ENCODE assay signal across 18 mouse cellular contexts in genomic region chr12:106070434-106071155, GRCm38 (mm10).
DNase-seq lines count a peak whose midpoint lies in the region; ATAC-seq lines count a peak whose summit lies in the region.
"Had no signal": no experiment of that assay in that cellular context is flagged by ENCODE, and none has a peak within 500 bp of the region (broad histone marks: within the 10 kb centered on the region; RNA-seq: fewer than 3 reads in every experiment).

No protein-coding gene starts in this region.

- H3K9me3 ChIP-seq in midbrain, embryonic 11.5 days (ENCODE audit: control insufficient read depth, low read length) = no peaks in the 10 kb centered on the region
- H3K9me3 ChIP-seq in midbrain, embryonic 16.5 days (replicated peaks; ENCODE audit: control insufficient read depth, low read length, poor library complexity, severe bottlenecking) = no peaks in the 10 kb centered on the region
- H3K9me3 ChIP-seq in forebrain, embryonic 11.5 days (ENCODE audit: control insufficient read depth, low read length) = no peaks in the 10 kb centered on the region
- no peaks in the 10 kb centered on the region for H3K9me3 ChIP-seq in hindbrain, embryonic 14.5 days (ENCODE audit: control insufficient read depth, low read length)
- H3K9me3 ChIP-seq: megakaryocyte, embryonic 14.5 days had no signal

- no peaks in the 10 kb centered on the region for H3K36me3 ChIP-seq in midbrain, embryonic 11.5 days (ENCODE audit: control insufficient read depth, insufficient read depth, low read length)
- no peaks in the 10 kb centered on the region for H3K36me3 ChIP-seq in midbrain, embryonic 16.5 days (ENCODE audit: control insufficient read depth, insufficient read depth, low read length)
- H3K36me3 ChIP-seq in forebrain, embryonic 11.5 days (ENCODE audit: control insufficient read depth, insufficient read depth, low read length) = peaks cover 4% of the 10 kb centered on the region; the same call in 1 of the 2 replicates
- H3K36me3 ChIP-seq in hindbrain, embryonic 14.5 days (replicated peaks; ENCODE audit: control insufficient read depth, insufficient read depth) = no peaks in the 10 kb centered on the region

- DNase-seq in midbrain, embryonic 11.5 days (ENCODE audit: low spot score, missing footprints) = no peak
- DNase-seq in forebrain, embryonic 11.5 days (ENCODE audit: low spot score) = peak; percentile 71
- no peak for DNase-seq in hindbrain, embryonic 14.5 days (ENCODE audit: low spot score)
- DNase-seq in retina, postnatal 1 day = peak; percentile 85
- no peak for DNase-seq in frontal cortex, postnatal 36 days (ENCODE audit: low spot score in 2 of 2)
- DNase-seq in B cell, adult 2 months = no peak
- DNase-seq in adipocyte (ENCODE audit: low spot score) = no peak
- DNase-seq: adrenal gland, adult 8-10 months; cerebellum, postnatal 25 days; gastrocnemius, postnatal 14 days; right cerebral cortex, adult 18-20 months; thymus, postnatal 36 days had no signal

- no peak overlapping the region for H3K4me2 ChIP-seq in midbrain, embryonic 11.5 days
- no peak overlapping the region for H3K4me2 ChIP-seq in midbrain, embryonic 16.5 days (ENCODE audit: low read length)
- H3K4me2 ChIP-seq in forebrain, embryonic 11.5 days (ENCODE audit: low read depth, low read length, severe bottlenecking) = no peak overlapping the region; the same call in 1 of the 2 replicates
- no peak overlapping the region for H3K4me2 ChIP-seq in hindbrain, embryonic 14.5 days (replicated peaks)
- H3K4me2 ChIP-seq: heart, embryonic 11.5 days had no signal

- H3K9ac ChIP-seq in midbrain, embryonic 11.5 days (ENCODE audit: low read length) = no peak overlapping the region
- no peak overlapping the region for H3K9ac ChIP-seq in midbrain, embryonic 16.5 days (ENCODE audit: low read depth, low read length)
- peak overlapping the region; percentile 27; the same call in 1 of the 2 replicates for H3K9ac ChIP-seq in forebrain, embryonic 11.5 days (ENCODE audit: low read length)
- H3K9ac ChIP-seq in hindbrain, embryonic 14.5 days = peak overlapping the region; percentile 35; the same call in 1 of the 2 replicates

- ATAC-seq in midbrain, embryonic 11.5 days (ENCODE audit: low FRiP score) = peak; percentile 24; the same call in 1 of the 2 replicates
- no peak for ATAC-seq in midbrain, embryonic 16.5 days
- peak; percentile 89 for ATAC-seq in forebrain, embryonic 11.5 days (replicated peaks; ENCODE audit: low FRiP score)
- ATAC-seq in hindbrain, embryonic 14.5 days (ENCODE audit: low FRiP score) = no peak

- H3K4me3 ChIP-seq in midbrain, embryonic 11.5 days (ENCODE audit: low read depth, low read length) = no peak overlapping the region
- no peak overlapping the region for H3K4me3 ChIP-seq in midbrain, embryonic 16.5 days (ENCODE audit: low read depth, low read length)
- no peak overlapping the region for H3K4me3 ChIP-seq in forebrain, embryonic 11.5 days (ENCODE audit: low read depth, low read length)
- H3K4me3 ChIP-seq in hindbrain, embryonic 14.5 days (replicated peaks; ENCODE audit: low read length) = no peak overlapping the region
- H3K4me3 ChIP-seq: erythroblast, embryonic 14.5 days; left cerebral cortex, adult 2 months; megakaryocyte, embryonic 14.5 days had no signal

- no peak overlapping the region for H3K27ac ChIP-seq in midbrain, embryonic 11.5 days (ENCODE audit: low read depth, low read length)
- no peak overlapping the region for H3K27ac ChIP-seq in midbrain, embryonic 16.5 days (ENCODE audit: low read length)
- no peak overlapping the region for H3K27ac ChIP-seq in forebrain, embryonic 11.5 days (ENCODE audit: low read depth, low read length)
- no peak overlapping the region for H3K27ac ChIP-seq in hindbrain, embryonic 14.5 days
- H3K27ac ChIP-seq: left cerebral cortex, adult 2 months; stomach, postnatal 0 days had no signal

- 66% methylated on average over 22 of the region's 22 CpGs for WGBS in midbrain, embryonic 11.5 days
- WGBS in midbrain, embryonic 16.5 days = 63% methylated on average over 22 of the region's 22 CpGs
- 47% methylated on average over 22 of the region's 22 CpGs for WGBS in forebrain, embryonic 11.5 days
- WGBS in hindbrain, embryonic 14.5 days = 56% methylated on average over 22 of the region's 22 CpGs

- no peaks in the 10 kb centered on the region for H3K27me3 ChIP-seq in midbrain, embryonic 11.5 days (ENCODE audit: control insufficient read depth, insufficient read depth, low read length)
- H3K27me3 ChIP-seq in midbrain, embryonic 16.5 days (ENCODE audit: control insufficient read depth, insufficient read depth, low read depth, low read length) = no peaks in the 10 kb centered on the region
- no peaks in the 10 kb centered on the region for H3K27me3 ChIP-seq in forebrain, embryonic 11.5 days (ENCODE audit: control insufficient read depth, insufficient read depth, low read length)
- H3K27me3 ChIP-seq in hindbrain, embryonic 14.5 days (ENCODE audit: control insufficient read depth, insufficient read depth, low read length) = no peaks in the 10 kb centered on the region
- H3K27me3 ChIP-seq: megakaryocyte, embryonic 14.5 days had no signal

- no peaks in the 10 kb centered on the region for H3K4me1 ChIP-seq in midbrain, embryonic 11.5 days (ENCODE audit: control insufficient read depth, insufficient read depth, low read length)
- peaks cover 2% of the 10 kb centered on the region; the same call in 1 of the 2 replicates for H3K4me1 ChIP-seq in midbrain, embryonic 16.5 days (ENCODE audit: control insufficient read depth, insufficient read depth, low read length)
- H3K4me1 ChIP-seq in forebrain, embryonic 11.5 days (replicated peaks; ENCODE audit: control insufficient read depth, insufficient read depth, low read length) = peaks cover 14% of the 10 kb centered on the region; the same call in 1 of the 2 replicates
- peaks cover 26% of the 10 kb centered on the region for H3K4me1 ChIP-seq in hindbrain, embryonic 14.5 days (replicated peaks; ENCODE audit: control insufficient read depth, insufficient read depth, low read length)
- H3K4me1 ChIP-seq: megakaryocyte, embryonic 14.5 days had no signal

Comparison
In these comparisons a context has a peak if more than half of its experiments do, and no peak if none do; other contexts are left out.
1. ATAC-seq: peak in midbrain, embryonic 11.5 days (single experiment) and forebrain, embryonic 11.5 days (single experiment); none in midbrain, embryonic 16.5 days (single experiment) and hindbrain, embryonic 14.5 days (single experiment).
2. DNase-seq: peak in forebrain, embryonic 11.5 days (single experiment) and retina, postnatal 1 day (single experiment); none in midbrain, embryonic 11.5 days (single experiment), hindbrain, embryonic 14.5 days (single experiment), frontal cortex, postnatal 36 days (0 of 2), B cell, adult 2 months (0 of 2) and adipocyte (single experiment).
3. H3K9ac ChIP-seq: peak in forebrain, embryonic 11.5 days (single experiment) and hindbrain, embryonic 14.5 days (single experiment); none in midbrain, embryonic 11.5 days (single experiment) and midbrain, embryonic 16.5 days (single experiment).